Mouse (Mus musculus): ENCODE measurements at regions not wholly inside any gene's neighbourhood (a gene's known extent, or its start where the extent isn't known, plus 50 kb on each side); places are given as distances from the start of the nearest gene placed in this dataset.

- 31% methylated on average over 3 of the region's 3 CpGs for WGBS
- Histone ChIP-seq H3K9me3 (ENCODE audit: control insufficient read depth, low read length) (no peaks in the 10 kb centered on the region), H3K27me3 (ENCODE audit: control insufficient read depth, insufficient read depth, low read length) (no peaks in the 10 kb centered on the region), H3K4me3 (ENCODE audit: low read depth, low read length) (no peak overlapping the region), H3K9ac (ENCODE audit: low read length) (no peak overlapping the region), H3K27ac (replicated peaks) (no peak overlapping the region), H3K36me3 (ENCODE audit: control insufficient read depth, insufficient read depth, low read length) (no peaks in the 10 kb centered on the region), H3K4me2 (replicated peaks; ENCODE audit: low read depth) (no peak overlapping the region), H3K4me1 (replicated peaks; ENCODE audit: control insufficient read depth, insufficient read depth) (no peaks in the 10 kb centered on the region)
- DNase-seq (ENCODE audit: low spot score) (no peak), ATAC-seq (ENCODE audit: low FRiP score, low TSS enrichment) (no peak)
- TF ChIP-seq EP300 (optimal IDR thresholded peaks at IDR 0.05) = no peak
- TF ChIP-seq CTCF (IDR thresholded peaks at IDR 0.05; ENCODE audit: low read depth) = no peak
Observed at GRCm38 (mm10) chr15:16491238-16491637, 237.3 kb upstream of the Cdh9 start.

GRCm38 (mm10) chr15:16492871-16493270 is 235.7 kb upstream of the Cdh9 start:
- DNase-seq (ENCODE audit: low spot score) (no peak), ATAC-seq (ENCODE audit: low FRiP score, low TSS enrichment) (no peak)
- H3K4me2 ChIP-seq (replicated peaks; ENCODE audit: low read depth) = no peak overlapping the region
- TF ChIP-seq CTCF (IDR thresholded peaks at IDR 0.05; ENCODE audit: low read depth) (no peak), EP300 (optimal IDR thresholded peaks at IDR 0.05) (no peak)
- H3K4me3 ChIP-seq (ENCODE audit: low read depth, low read length) = no peak overlapping the region
- no peaks in the 10 kb centered on the region for H3K9me3 ChIP-seq (ENCODE audit: control insufficient read depth, low read length)
- H3K4me1 ChIP-seq (replicated peaks; ENCODE audit: control insufficient read depth, insufficient read depth) = no peaks in the 10 kb centered on the region
- H3K36me3 ChIP-seq (ENCODE audit: control insufficient read depth, insufficient read depth, low read length) = no peaks in the 10 kb centered on the region
- H3K27ac ChIP-seq (replicated peaks) = no peak overlapping the region
- H3K27me3 ChIP-seq (ENCODE audit: control insufficient read depth, insufficient read depth, low read length) = no peaks in the 10 kb centered on the region
- no peak overlapping the region for H3K9ac ChIP-seq (ENCODE audit: low read length)
- WGBS = 53% methylated on average over 2 of the region's 2 CpGs

- ATAC-seq (ENCODE audit: low FRiP score, low TSS enrichment) = no peak
- no peak for DNase-seq (ENCODE audit: low spot score)
- Histone ChIP-seq H3K4me2 (replicated peaks; ENCODE audit: low read depth) (no peak overlapping the region), H3K4me3 (ENCODE audit: low read depth, low read length) (no peak overlapping the region), H3K36me3 (ENCODE audit: control insufficient read depth, insufficient read depth, low read length) (no peaks in the 10 kb centered on the region), H3K9me3 (ENCODE audit: control insufficient read depth, low read length) (no peaks in the 10 kb centered on the region), H3K27ac (replicated peaks) (no peak overlapping the region), H3K4me1 (replicated peaks; ENCODE audit: control insufficient read depth, insufficient read depth) (no peaks in the 10 kb centered on the region), H3K9ac (ENCODE audit: low read length) (no peak overlapping the region), H3K27me3 (ENCODE audit: control insufficient read depth, insufficient read depth, low read length) (no peaks in the 10 kb centered on the region)
- WGBS = 72% methylated on average over 4 of the region's 4 CpGs
- no peak for TF ChIP-seq EP300 (optimal IDR thresholded peaks at IDR 0.05)
- no peak for TF ChIP-seq CTCF (IDR thresholded peaks at IDR 0.05; ENCODE audit: low read depth)
Observed at GRCm38 (mm10) chr15:16520556-16520955, 208.0 kb upstream of the Cdh9 start.

- no peak for TF ChIP-seq CTCF (IDR thresholded peaks at IDR 0.05; ENCODE audit: low read depth)
- TF ChIP-seq EP300 (optimal IDR thresholded peaks at IDR 0.05) = no peak
- Histone ChIP-seq H3K4me1 (replicated peaks; ENCODE audit: control insufficient read depth, insufficient read depth) (no peaks in the 10 kb centered on the region), H3K27ac (replicated peaks) (no peak overlapping the region), H3K9me3 (ENCODE audit: control insufficient read depth, low read length) (no peaks in the 10 kb centered on the region), H3K4me2 (replicated peaks; ENCODE audit: low read depth) (no peak overlapping the region), H3K4me3 (ENCODE audit: low read depth, low read length) (no peak overlapping the region), H3K27me3 (ENCODE audit: control insufficient read depth, insufficient read depth, low read length) (no peaks in the 10 kb centered on the region), H3K36me3 (ENCODE audit: control insufficient read depth, insufficient read depth, low read length) (no peaks in the 10 kb centered on the region), H3K9ac (ENCODE audit: low read length) (no peak overlapping the region)
- DNase-seq (ENCODE audit: low spot score) = no peak
- 92% methylated on average over 6 of the region's 6 CpGs for whole genome bisulfite sequencing
- no peak for ATAC-seq (ENCODE audit: low FRiP score, low TSS enrichment)
Observed at GRCm38 (mm10) chr15:16532587-16532986, 196.0 kb upstream of the Cdh9 start.

GRCm38 (mm10) chr15:16541226-16541625 is 187.3 kb upstream of the Cdh9 start:
- Histone ChIP-seq H3K9me3 (ENCODE audit: control insufficient read depth, low read length) (no peaks in the 10 kb centered on the region), H3K27me3 (ENCODE audit: control insufficient read depth, insufficient read depth, low read length) (no peaks in the 10 kb centered on the region), H3K36me3 (ENCODE audit: control insufficient read depth, insufficient read depth, low read length) (no peaks in the 10 kb centered on the region), H3K9ac (ENCODE audit: low read length) (no peak overlapping the region), H3K27ac (replicated peaks) (no peak overlapping the region), H3K4me1 (replicated peaks; ENCODE audit: control insufficient read depth, insufficient read depth) (no peaks in the 10 kb centered on the region), H3K4me2 (replicated peaks; ENCODE audit: low read depth) (no peak overlapping the region), H3K4me3 (ENCODE audit: low read depth, low read length) (no peak overlapping the region)
- no peak for ATAC-seq (ENCODE audit: low FRiP score, low TSS enrichment)
- no peak for DNase-seq (ENCODE audit: low spot score)
- 54% methylated on average over 1 of the region's 1 CpGs for WGBS
- TF ChIP-seq EP300 (optimal IDR thresholded peaks at IDR 0.05) = no peak
- no peak for TF ChIP-seq CTCF (IDR thresholded peaks at IDR 0.05; ENCODE audit: low read depth)

GRCm38 (mm10) chr15:16555173-16555572 is 173.4 kb upstream of the Cdh9 start:
- Histone ChIP-seq H3K4me1 (replicated peaks; ENCODE audit: control insufficient read depth, insufficient read depth) (no peaks in the 10 kb centered on the region), H3K27me3 (ENCODE audit: control insufficient read depth, insufficient read depth, low read length) (no peaks in the 10 kb centered on the region), H3K9ac (ENCODE audit: low read length) (no peak overlapping the region), H3K4me3 (ENCODE audit: low read depth, low read length) (no peak overlapping the region), H3K9me3 (ENCODE audit: control insufficient read depth, low read length) (no peaks in the 10 kb centered on the region), H3K4me2 (replicated peaks; ENCODE audit: low read depth) (no peak overlapping the region), H3K27ac (replicated peaks) (no peak overlapping the region), H3K36me3 (ENCODE audit: control insufficient read depth, insufficient read depth, low read length) (no peaks in the 10 kb centered on the region)
- 77% methylated on average over 2 of the region's 2 CpGs for WGBS
- DNase-seq (ENCODE audit: low spot score) = no peak
- no peak for ATAC-seq (ENCODE audit: low FRiP score, low TSS enrichment)
- TF ChIP-seq EP300 (optimal IDR thresholded peaks at IDR 0.05) (no peak), CTCF (IDR thresholded peaks at IDR 0.05; ENCODE audit: low read depth) (no peak)
